Mouse (Mus musculus) myocyte (in vitro differentiated cells): ENCODE measurements around the gene Gm42372.

ENCODE experiments used
- CEBPB ChIP-seq: IDR thresholded peaks from 2 replicates; pipeline ENCODE4 v1.6.1; 2011; ENCODE audit warnings: mild to moderate bottlenecking, moderate library complexity; ENCODE audit not compliant: poor library complexity, insufficient read depth, severe bottlenecking
- E2F4 ChIP-seq: IDR thresholded peaks from one replicate; pipeline ENCODE4 v1.6.1; 2011; ENCODE audit warnings: mild to moderate bottlenecking, control low read depth, moderate library complexity; ENCODE audit not compliant: insufficient read depth
- MAX ChIP-seq: IDR thresholded peaks from one replicate; pipeline ENCODE4 v1.6.1; 2011; ENCODE audit warnings: low read depth, mild to moderate bottlenecking, control low read depth
- MYOD1 ChIP-seq, 3 experiments: IDR thresholded peaks; one replicate each; pipeline ENCODE4 v1.6.1; 2011; ENCODE audit warnings: control low read depth in 2 of 3, low read depth in 2 of 3, mild to moderate bottlenecking in 2 of 3, moderate library complexity in 1 of 3; ENCODE audit not compliant: insufficient read length in 2 of 3, control insufficient read depth in 1 of 3
- MYOG ChIP-seq, 3 experiments: IDR thresholded peaks; one replicate each; pipeline ENCODE4 v1.6.1; 2011; ENCODE audit warnings: control low read depth in 2 of 3, low read depth in 2 of 3, mild to moderate bottlenecking in 2 of 3; ENCODE audit not compliant: insufficient read length in 2 of 3, control insufficient read depth in 1 of 3, insufficient read depth in 1 of 3
- POLR2A ChIP-seq: IDR thresholded peaks from one replicate; pipeline ENCODE4 v1.6.1; 2011; ENCODE audit warnings: low read depth, mild to moderate bottlenecking, control low read depth, moderate library complexity; ENCODE audit not compliant: insufficient read length
- POLR2AphosphoS2 ChIP-seq: IDR thresholded peaks from one replicate; pipeline ENCODE4 v1.6.1; 2011; ENCODE audit warnings: low read depth, control low read depth; ENCODE audit not compliant: insufficient read length
- REST ChIP-seq: IDR thresholded peaks from one replicate; pipeline ENCODE4 v1.6.1; 2011; ENCODE audit warnings: mild to moderate bottlenecking, control low read depth, moderate library complexity; ENCODE audit not compliant: insufficient read depth, insufficient read length
- SRF ChIP-seq: IDR thresholded peaks from one replicate; pipeline ENCODE4 v1.6.1; 2011; ENCODE audit warnings: low read depth; ENCODE audit not compliant: control insufficient read depth, insufficient read length
- TCF12 ChIP-seq: IDR thresholded peaks from one replicate; pipeline ENCODE4 v1.6.1; 2011; ENCODE audit warnings: mild to moderate bottlenecking, control low read depth; ENCODE audit not compliant: poor library complexity, insufficient read depth, severe bottlenecking
- USF1 ChIP-seq: IDR thresholded peaks from one replicate; pipeline ENCODE4 v1.6.1; 2011; ENCODE audit warnings: low read depth, mild to moderate bottlenecking, control low read depth, moderate library complexity

DNA sequence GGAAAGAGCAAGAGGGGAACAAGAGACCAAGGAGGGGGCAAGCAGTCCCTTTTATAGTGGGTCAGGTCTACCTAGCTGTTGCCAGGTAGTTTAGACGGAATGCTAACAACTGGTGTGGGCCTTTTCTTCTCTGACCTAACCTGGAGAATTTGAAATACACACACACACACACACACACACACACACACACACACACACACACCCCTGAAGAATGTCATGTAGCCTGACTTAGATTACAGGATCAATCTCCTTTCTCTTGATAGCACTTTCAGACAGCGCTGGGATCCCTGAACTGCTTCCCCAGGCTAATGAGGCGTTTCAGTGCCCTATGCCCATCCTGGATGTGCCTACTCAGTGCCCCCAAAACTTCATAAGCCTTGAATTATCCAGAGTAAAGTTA lies 4.3 kb upstream of the Gm42372 start:
- TF ChIP-seq POLR2A (no peak), USF1 (no peak), MAX (no peak), E2F4 (no peak), POLR2AphosphoS2 (no peak), SRF (no peak), MYOD1 (IDR thresholded peaks at IDR 0.05; ENCODE audit: control insufficient read depth in 1 of 3, insufficient read length in 2 of 3, low read depth in 2 of 3) (no peak), CEBPB (no peak), MYOG (IDR thresholded peaks at IDR 0.05; ENCODE audit: control insufficient read depth in 1 of 3, insufficient read depth in 1 of 3, insufficient read length in 2 of 3, low read depth in 2 of 3) (no peak), TCF12 (no peak), REST (no peak)
